Mouse (Mus musculus): ENCODE data around the gene Olfr1029.

GRCm38 (mm10) chr2:85950137-85950536, 23.6 kb upstream of the Olfr1029 start, which contains the start of gene Olfr1028:
- TF ChIP-seq CTCF (IDR thresholded peaks at IDR 0.05): no peak
- no peak for TF ChIP-seq EP300 (IDR thresholded peaks at IDR 0.05)

Data from lung, postnatal 0 days (tissue).